Mouse (Mus musculus) neutrophil, adult 5-6 weeks (primary cell): ENCODE results near the gene Cxcr1. TPM values are rescaled to one million over a fixed set of nuclear protein-coding genes. Genes with fewer than 3 reads are reported as not detected.

Source experiments
- ATAC-seq: fragments of 151-379, 151-347 bp; 2 replicates; pipeline ENCODE4 v1.8.0; 2017; ENCODE audit warnings: mild to moderate bottlenecking, moderate TSS enrichment; ENCODE audit not compliant: insufficient number of reproducible peaks, poor library complexity, low FRiP score, severe bottlenecking; ENCODE audit errors: extremely low read depth
- total RNA-seq: library from RNA; stranded (forward); fragments of 200-1000 nt; gene quantifications from 2 replicates; pipeline ENCODE4 v1.2.3, GENCODE M21; 2017

The Cxcr1 gene
- 16.7 and 20.0 TPM in 2 replicates for total RNA-seq

GRCm38 (mm10) chr1:74194445-74194844 lies at the start of gene Cxcr1:
TSS of gene Cxcr1 (minus strand) at chr1:74194631.
- no peak for ATAC-seq

- no peak for ATAC-seq
Measured at GRCm38 (mm10) chr1:74240832-74241231, 46.4 kb upstream of the Cxcr1 start.

GRCm38 (mm10) chr1:74240311-74240710 lies 45.9 kb upstream of the Cxcr1 start:
- ATAC-seq = no peak

GRCm38 (mm10) chr1:74239618-74240017 lies 45.2 kb upstream of the Cxcr1 start:
- ATAC-seq = no peak

GRCm38 (mm10) chr1:74239162-74239561 lies 44.7 kb upstream of the Cxcr1 start:
- no peak for ATAC-seq

- ATAC-seq = peak; percentile 53
Measured at GRCm38 (mm10) chr1:74238136-74238535, 43.7 kb upstream of the Cxcr1 start.

GRCm38 (mm10) chr1:74237671-74238070 lies 43.2 kb upstream of the Cxcr1 start:
- ATAC-seq = no peak

GRCm38 (mm10) chr1:74236590-74237317 lies 42.3 kb upstream of the Cxcr1 start:
- peak; percentile 41; the same call in 1 of the 2 replicates for ATAC-seq

- peak; percentile 79 for ATAC-seq
Measured at GRCm38 (mm10) chr1:74235938-74236589, 41.6 kb upstream of the Cxcr1 start, which contains the start of gene Arpc2. TSS of gene Arpc2 (plus strand) at chr1:74236084.

GRCm38 (mm10) chr1:74230992-74231391 lies 36.6 kb upstream of the Cxcr1 start:
- ATAC-seq = no peak

- ATAC-seq = no peak
Measured at GRCm38 (mm10) chr1:74229942-74230341, 35.5 kb upstream of the Cxcr1 start.

- peak; percentile 100 for ATAC-seq
Measured at GRCm38 (mm10) chr1:74227317-74227716, 32.9 kb upstream of the Cxcr1 start.

GRCm38 (mm10) chr1:74219922-74220321 lies 25.5 kb upstream of the Cxcr1 start:
- ATAC-seq = no peak

GRCm38 (mm10) chr1:74208941-74209340 lies 14.5 kb upstream of the Cxcr1 start:
- ATAC-seq = no peak

GRCm38 (mm10) chr1:74207906-74208305 lies 13.5 kb upstream of the Cxcr1 start:
- ATAC-seq = no peak

GRCm38 (mm10) chr1:74206642-74207041 lies 12.2 kb upstream of the Cxcr1 start:
- no peak for ATAC-seq

- ATAC-seq = peak; percentile 75; the same call in 1 of the 2 replicates
Measured at GRCm38 (mm10) chr1:74205881-74206280, 11.4 kb upstream of the Cxcr1 start.

- no peak for ATAC-seq
Measured at GRCm38 (mm10) chr1:74203457-74203856, 9.0 kb upstream of the Cxcr1 start.

- no peak for ATAC-seq
Measured at GRCm38 (mm10) chr1:74201048-74201844, 6.8 kb upstream of the Cxcr1 start.

GRCm38 (mm10) chr1:74199046-74199445 lies 4.6 kb upstream of the Cxcr1 start:
- no peak for ATAC-seq
